7 mouse cellular contexts compared by ENCODE assay signal in genomic region chr4:63480098-63480844, GRCm38 (mm10). TPM values are rescaled to one million over a fixed set of nuclear protein-coding genes. Genes with fewer than 3 reads are reported as not detected.
DNase-seq lines count a peak whose midpoint lies in the region; ATAC-seq lines count a peak whose summit lies in the region.

No protein-coding gene starts in this region.

- peaks cover 37% of the 10 kb centered on the region for H3K4me1 ChIP-seq in embryonic facial prominence, embryonic 10.5 days

- DNase-seq in CD8-positive naive resting alpha-beta T cell, adult 2 months (ENCODE audit: low read depth in 2 of 2, low spot score in 2 of 2): peak; percentile 39 to 52
- peak; percentile 71 for DNase-seq in R1 (ENCODE audit: low read depth, low spot score)
- DNase-seq in embryonic facial prominence, embryonic 10.5 days (ENCODE audit: low spot score): peak; percentile 69
- peak; percentile 51 to 72 for DNase-seq in heart, postnatal 10 days
- peak; percentile 53 to 75 for DNase-seq in kidney, postnatal 25 days
- DNase-seq in right cerebral cortex, postnatal 25 days: peak; percentile 41

- peak overlapping the region; percentile 76 for H3K27ac ChIP-seq in embryonic facial prominence, embryonic 10.5 days (replicated peaks)

- no peaks in the 10 kb centered on the region for H3K27me3 ChIP-seq in embryonic facial prominence, embryonic 10.5 days (replicated peaks; ENCODE audit: low read depth, poor library complexity, severe bottlenecking)

- intact Hi-C loops in heart, postnatal 10 days (cut with DNase I): loop anchor here (5.0 kb wide), 1 partner anchor 63 kb away; no protein-coding TSS in a partner anchor

- ATAC-seq in megakaryocyte, adult 5-6 weeks (ENCODE audit: poor library complexity, severe bottlenecking): peak; percentile 81

- no peaks in the 10 kb centered on the region for H3K9me3 ChIP-seq in embryonic facial prominence, embryonic 10.5 days

- 39% methylated on average over 11 of the region's 11 CpGs for WGBS in embryonic facial prominence, embryonic 10.5 days

- no peak overlapping the region for H3K4me3 ChIP-seq in embryonic facial prominence, embryonic 10.5 days

- H3K36me3 ChIP-seq in embryonic facial prominence, embryonic 10.5 days (replicated peaks): no peaks in the 10 kb centered on the region

RNA-seq across cellular contexts. Expression of gene Whrn, which starts 15.5 kb away (rescaled TPM):
- 4.2 and 7.5 TPM in 2 replicates for polyA plus RNA-seq in embryonic facial prominence, embryonic 10.5 days (2016; fragmentation: Nextera tagmentation; extraction: Ambion mirVana)
- total RNA-seq in heart, postnatal 10 days (2021): 10 to 100 TPM in 1 of 2 experiments, 1 to 10 TPM in 1; 10.0 to 11.0 TPM
- 0.45 and 1.5 TPM in 2 replicates for total RNA-seq in megakaryocyte, adult 5-6 weeks (2015)
- 0.07 and 0.65 TPM in 2 replicates for total RNA-seq in megakaryocyte, adult 5-6 weeks (2017)

Comparison
In these comparisons a context has a peak if more than half of its experiments do, and no peak if none do; other contexts are left out.
1. RNA of gene Whrn, which starts 15.5 kb away (total RNA-seq): 10.0 to 11.0 TPM in heart, postnatal 10 days; 0.07 to 1.5 TPM in megakaryocyte, adult 5-6 weeks; every median in the first group is over 4 times any median in the second.
2. Peak in every context shown above with its lines, with median percentiles within 50 percentile points of each other: DNase-seq.